Mouse (Mus musculus): Measurements from ENCODE around the gene Fgfr2. TPM values are rescaled to one million over a fixed set of nuclear protein-coding genes. Genes with fewer than 3 reads are reported as not detected.

The Fgfr2 gene
- total and polyA plus RNA-seq, 2 experiments from 2014 or later: 12.1 to 32.6 TPM

DNA sequence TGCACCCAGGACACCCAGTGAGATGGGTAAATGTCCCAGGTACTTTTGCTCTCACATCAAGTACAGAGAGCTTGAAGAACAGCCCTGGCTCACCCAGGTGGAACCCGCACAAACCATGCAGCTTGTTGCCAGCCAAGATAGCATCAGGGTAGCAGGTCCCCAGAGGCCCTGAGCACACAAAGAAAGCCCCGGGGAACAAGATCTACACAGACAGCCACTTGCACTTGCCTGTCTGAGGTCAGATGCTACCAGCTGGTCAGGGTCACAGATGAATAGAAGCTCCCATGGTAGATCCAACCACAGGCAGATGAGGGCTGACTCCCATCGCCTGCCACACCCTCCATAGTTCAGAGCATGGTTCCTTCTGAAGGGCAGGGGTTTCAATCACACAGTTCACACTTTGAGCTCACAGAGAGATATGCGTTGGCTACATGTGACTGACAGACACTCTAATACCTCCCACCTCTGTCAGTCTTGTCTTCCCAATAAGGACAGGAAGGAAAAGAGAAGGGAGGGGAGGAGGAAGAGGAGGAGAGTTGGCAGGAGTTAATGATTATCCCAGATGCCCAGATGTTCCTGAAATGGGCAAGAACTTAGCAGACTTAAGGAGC lies 642.3 kb downstream of the Fgfr2 start:
- no peaks in the 10 kb centered on the region for H3K9me3 ChIP-seq (ENCODE audit: low read length)

DNA sequence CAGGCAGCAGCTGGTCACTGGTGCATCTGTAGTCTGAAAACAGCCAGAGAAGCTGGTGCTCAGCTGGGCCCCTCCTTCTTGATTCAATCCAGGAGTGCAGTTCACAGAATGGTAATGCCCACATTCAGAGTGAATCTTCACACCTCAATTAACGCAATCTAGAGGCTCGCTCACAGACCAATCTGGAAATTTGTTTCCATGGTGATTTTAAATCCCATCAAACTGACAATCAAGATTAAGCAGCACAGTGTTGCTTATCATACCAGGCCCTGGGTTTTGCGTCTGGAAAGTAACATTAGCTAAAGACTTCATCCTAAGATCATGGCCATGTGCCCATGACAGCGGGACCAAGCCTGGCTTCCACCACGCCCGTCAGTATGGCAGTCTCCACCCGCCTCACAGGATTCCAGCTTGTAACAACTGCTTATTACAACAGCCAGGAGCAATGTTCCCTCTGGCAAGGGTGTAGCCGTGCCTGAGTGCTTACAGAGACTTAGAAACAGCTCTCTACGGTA lies 644.8 kb downstream of the Fgfr2 start:
- Histone ChIP-seq H3K4me3 (ENCODE audit: low read depth, low read length) (no peak overlapping the region), H3K36me3 (ENCODE audit: insufficient read depth, low read length) (no peaks in the 10 kb centered on the region), H3K27me3 (ENCODE audit: insufficient read depth, low read length) (no peaks in the 10 kb centered on the region; the same call in 1 of the 2 replicates), H3K27ac (ENCODE audit: low read depth, low read length) (peak overlapping the region; percentile 47), H3K4me2 (ENCODE audit: low read depth, low read length, poor library complexity, severe bottlenecking) (no peak overlapping the region), H3K9me3 (ENCODE audit: low read length) (no peaks in the 10 kb centered on the region), H3K4me1 (ENCODE audit: insufficient read depth, low read length) (0 out of 2 replicates have a peak, but pooled peaks cover 4% of the 10 kb centered on the region), H3K9ac (replicated peaks; ENCODE audit: low read length, poor library complexity, severe bottlenecking) (no peak overlapping the region)
- ATAC-seq (ENCODE audit: low FRiP score): no peak
- WGBS: 30% methylated on average over 9 of the region's 9 CpGs
- peak; percentile 72 for DNase-seq (ENCODE audit: low spot score)
- TF ChIP-seq CTCF (IDR thresholded peaks at IDR 0.05): no peak

More for the DNA sequence above, 642.3 kb downstream of the Fgfr2 start:
- no peak for DNase-seq (ENCODE audit: low spot score)
- Histone ChIP-seq H3K27ac (ENCODE audit: low read depth, low read length) (no peak overlapping the region), H3K36me3 (ENCODE audit: insufficient read depth, low read length) (no peaks in the 10 kb centered on the region), H3K4me2 (ENCODE audit: low read depth, low read length, poor library complexity, severe bottlenecking) (no peak overlapping the region), H3K9ac (replicated peaks; ENCODE audit: low read length, poor library complexity, severe bottlenecking) (no peak overlapping the region), H3K27me3 (ENCODE audit: insufficient read depth, low read length) (no peaks in the 10 kb centered on the region; the same call in 1 of the 2 replicates), H3K4me1 (ENCODE audit: insufficient read depth, low read length) (0 out of 2 replicates have a peak, but pooled peaks cover 4% of the 10 kb centered on the region), H3K4me3 (ENCODE audit: low read depth, low read length) (no peak overlapping the region)
- no peak for ATAC-seq (ENCODE audit: low FRiP score)
- WGBS: 69% methylated on average over 4 of the region's 4 CpGs
- TF ChIP-seq CTCF (IDR thresholded peaks at IDR 0.05): no peak

- H3K27ac ChIP-seq (ENCODE audit: low read depth, low read length): no peak overlapping the region
- DNase-seq (ENCODE audit: low spot score): no peak
- ATAC-seq (ENCODE audit: low FRiP score): no peak
- no peak overlapping the region for H3K4me2 ChIP-seq (ENCODE audit: low read depth, low read length, poor library complexity, severe bottlenecking)
- 0 out of 2 replicates have a peak, but pooled peaks cover 4% of the 10 kb centered on the region for H3K4me1 ChIP-seq (ENCODE audit: insufficient read depth, low read length)
- TF ChIP-seq CTCF (IDR thresholded peaks at IDR 0.05): no peak
- H3K9me3 ChIP-seq (ENCODE audit: low read length): no peaks in the 10 kb centered on the region
- WGBS: 49% methylated on average over 3 of the region's 3 CpGs
- H3K9ac ChIP-seq (replicated peaks; ENCODE audit: low read length, poor library complexity, severe bottlenecking): no peak overlapping the region
- H3K4me3 ChIP-seq (ENCODE audit: low read depth, low read length): no peak overlapping the region
- H3K27me3 ChIP-seq (ENCODE audit: insufficient read depth, low read length): no peaks in the 10 kb centered on the region; the same call in 1 of the 2 replicates
- no peaks in the 10 kb centered on the region for H3K36me3 ChIP-seq (ENCODE audit: insufficient read depth, low read length)
Observed at GRCm38 (mm10) chr7:132477753-132478152, 645.4 kb downstream of the Fgfr2 start.

- ATAC-seq (ENCODE audit: low FRiP score) (no peak), DNase-seq (ENCODE audit: low spot score) (no peak)
- H3K27me3 ChIP-seq (ENCODE audit: insufficient read depth, low read length): no peaks in the 10 kb centered on the region; the same call in 1 of the 2 replicates
- no peaks in the 10 kb centered on the region for H3K9me3 ChIP-seq (ENCODE audit: low read length)
- H3K27ac ChIP-seq (ENCODE audit: low read depth, low read length): no peak overlapping the region
- TF ChIP-seq CTCF (IDR thresholded peaks at IDR 0.05): no peak
- WGBS: 93% methylated on average over 2 of the region's 2 CpGs
- no peak overlapping the region for H3K9ac ChIP-seq (replicated peaks; ENCODE audit: low read length, poor library complexity, severe bottlenecking)
- no peak overlapping the region for H3K4me3 ChIP-seq (ENCODE audit: low read depth, low read length)
- no peaks in the 10 kb centered on the region for H3K36me3 ChIP-seq (ENCODE audit: insufficient read depth, low read length)
- no peak overlapping the region for H3K4me2 ChIP-seq (ENCODE audit: low read depth, low read length, poor library complexity, severe bottlenecking)
- 0 out of 2 replicates have a peak, but pooled peaks cover 4% of the 10 kb centered on the region for H3K4me1 ChIP-seq (ENCODE audit: insufficient read depth, low read length)
Observed at GRCm38 (mm10) chr7:132476491-132476890, 646.7 kb downstream of the Fgfr2 start.

DNA sequence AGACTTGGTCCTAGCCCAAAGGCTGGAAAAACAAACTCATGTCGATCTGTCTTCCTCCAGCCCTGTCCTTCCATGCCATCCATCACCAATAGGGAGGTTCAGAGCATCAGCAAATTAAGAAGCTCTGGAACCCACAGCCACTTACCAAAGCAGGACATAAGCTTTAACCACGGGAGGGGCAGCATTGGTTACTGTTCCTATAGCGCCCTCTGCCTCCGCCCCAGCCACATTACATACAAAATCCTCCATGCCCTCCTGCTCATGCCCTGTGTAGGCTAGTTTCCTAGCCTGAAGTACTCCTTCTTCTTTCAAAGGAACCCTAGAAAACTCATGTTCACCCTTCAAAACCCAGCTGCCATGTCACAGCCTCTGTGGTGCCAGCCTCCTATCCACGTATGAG lies 648.1 kb downstream of the Fgfr2 start:
- Histone ChIP-seq H3K4me1 (ENCODE audit: insufficient read depth, low read length) (0 out of 2 replicates have a peak, but pooled peaks cover 4% of the 10 kb centered on the region), H3K4me3 (ENCODE audit: low read depth, low read length) (no peak overlapping the region), H3K27me3 (ENCODE audit: insufficient read depth, low read length) (no peaks in the 10 kb centered on the region; the same call in 1 of the 2 replicates), H3K4me2 (ENCODE audit: low read depth, low read length, poor library complexity, severe bottlenecking) (no peak overlapping the region), H3K27ac (ENCODE audit: low read depth, low read length) (no peak overlapping the region), H3K9me3 (ENCODE audit: low read length) (no peaks in the 10 kb centered on the region), H3K9ac (replicated peaks; ENCODE audit: low read length, poor library complexity, severe bottlenecking) (no peak overlapping the region), H3K36me3 (ENCODE audit: insufficient read depth, low read length) (no peaks in the 10 kb centered on the region)
- ATAC-seq (ENCODE audit: low FRiP score) (no peak), DNase-seq (ENCODE audit: low spot score) (peak; percentile 55)
- TF ChIP-seq CTCF (IDR thresholded peaks at IDR 0.05): peak; percentile 62
- 28% methylated on average over 5 of the region's 5 CpGs for WGBS

- DNase-seq (ENCODE audit: low spot score): peak; percentile 52
- Histone ChIP-seq H3K36me3 (ENCODE audit: insufficient read depth, low read length) (no peaks in the 10 kb centered on the region), H3K9ac (replicated peaks; ENCODE audit: low read length, poor library complexity, severe bottlenecking) (no peak overlapping the region), H3K4me2 (ENCODE audit: low read depth, low read length, poor library complexity, severe bottlenecking) (no peak overlapping the region), H3K4me1 (ENCODE audit: insufficient read depth, low read length) (no peaks in the 10 kb centered on the region), H3K4me3 (ENCODE audit: low read depth, low read length) (no peak overlapping the region), H3K27me3 (ENCODE audit: insufficient read depth, low read length) (no peaks in the 10 kb centered on the region), H3K27ac (ENCODE audit: low read depth, low read length) (no peak overlapping the region), H3K9me3 (ENCODE audit: low read length) (no peaks in the 10 kb centered on the region)
- WGBS: 64% methylated on average over 3 of the region's 3 CpGs
- TF ChIP-seq CTCF (IDR thresholded peaks at IDR 0.05): peak; percentile 62
- no peak for ATAC-seq (ENCODE audit: low FRiP score)
Observed at GRCm38 (mm10) chr7:132471327-132471726, 651.8 kb downstream of the Fgfr2 start.

Measured in midbrain, postnatal 0 days (tissue).